Mouse (Mus musculus): ENCODE measurements around the gene Ddx4. TPM values are rescaled to one million over a fixed set of nuclear protein-coding genes. Genes with fewer than 3 reads are reported as not detected.

Gene Ddx4
- polyA plus RNA-seq, 1 experiment from 2014 or later = 1.2 TPM

- no peak for ATAC-seq
- Histone ChIP-seq H3K4me1 (replicated peaks; ENCODE audit: control insufficient read depth, insufficient read depth, low read length) (peaks cover 4% of the 10 kb centered on the region; the same call in 1 of the 2 replicates), H3K4me2 (ENCODE audit: low read length) (no peak overlapping the region), H3K27ac (ENCODE audit: low read length) (no peak overlapping the region), H3K27me3 (replicated peaks; ENCODE audit: control insufficient read depth, insufficient read depth, low read length) (no peaks in the 10 kb centered on the region), H3K9me3 (ENCODE audit: control insufficient read depth, low read length) (no peaks in the 10 kb centered on the region), H3K36me3 (ENCODE audit: control insufficient read depth, insufficient read depth) (peaks cover 3% of the 10 kb centered on the region), H3K9ac (replicated peaks; ENCODE audit: low read depth, low read length) (no peak overlapping the region), H3K4me3 (replicated peaks; ENCODE audit: low read length) (no peak overlapping the region)
- 91% methylated on average over 6 of the region's 6 CpGs for WGBS
Observed at GRCm38 (mm10) chr13:112672797-112673196, 20.5 kb upstream of the Ddx4 start.

DNA sequence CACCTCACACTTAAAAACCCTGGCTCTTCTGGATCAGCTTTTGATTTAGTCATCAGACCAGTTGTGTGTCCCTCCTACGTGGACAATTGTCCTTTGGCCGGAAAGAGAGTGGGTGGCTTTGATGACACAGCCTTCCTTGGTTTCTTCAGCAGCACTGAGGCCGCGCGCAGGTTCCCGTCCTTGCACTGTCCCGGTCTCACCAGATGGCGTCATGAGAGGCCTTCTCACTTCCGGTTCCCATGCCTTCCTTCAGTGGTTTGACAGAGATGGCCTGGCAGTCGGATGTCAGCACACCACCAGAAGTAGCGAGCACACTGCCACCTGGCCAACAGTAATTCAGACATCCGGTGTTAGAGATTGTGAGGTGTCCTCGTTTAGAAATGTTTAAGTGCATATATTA is 19.4 kb upstream of the Ddx4 start:
- WGBS = 74% methylated on average over 13 of the region's 13 CpGs
- peaks cover 4% of the 10 kb centered on the region; the same call in 1 of the 2 replicates for H3K4me1 ChIP-seq (replicated peaks; ENCODE audit: control insufficient read depth, insufficient read depth, low read length)
- H3K9me3 ChIP-seq (ENCODE audit: control insufficient read depth, low read length) = no peaks in the 10 kb centered on the region
- no peak overlapping the region for H3K27ac ChIP-seq (ENCODE audit: low read length)
- ATAC-seq = no peak
- H3K9ac ChIP-seq (replicated peaks; ENCODE audit: low read depth, low read length) = no peak overlapping the region
- no peaks in the 10 kb centered on the region for H3K27me3 ChIP-seq (replicated peaks; ENCODE audit: control insufficient read depth, insufficient read depth, low read length)
- H3K4me2 ChIP-seq (ENCODE audit: low read length) = no peak overlapping the region
- H3K36me3 ChIP-seq (ENCODE audit: control insufficient read depth, insufficient read depth) = peaks cover 3% of the 10 kb centered on the region
- no peak overlapping the region for H3K4me3 ChIP-seq (replicated peaks; ENCODE audit: low read length)

GRCm38 (mm10) chr13:112667215-112667614 is 14.9 kb upstream of the Ddx4 start:
- 85% methylated on average over 9 of the region's 9 CpGs for WGBS
- H3K27me3 ChIP-seq (replicated peaks; ENCODE audit: control insufficient read depth, insufficient read depth, low read length) = no peaks in the 10 kb centered on the region
- H3K9ac ChIP-seq (replicated peaks; ENCODE audit: low read depth, low read length) = no peak overlapping the region
- ATAC-seq = no peak
- H3K4me1 ChIP-seq (replicated peaks; ENCODE audit: control insufficient read depth, insufficient read depth, low read length) = no peaks in the 10 kb centered on the region
- no peak overlapping the region for H3K4me3 ChIP-seq (replicated peaks; ENCODE audit: low read length)
- H3K9me3 ChIP-seq (ENCODE audit: control insufficient read depth, low read length) = no peaks in the 10 kb centered on the region
- no peak overlapping the region for H3K4me2 ChIP-seq (ENCODE audit: low read length)
- H3K36me3 ChIP-seq (ENCODE audit: control insufficient read depth, insufficient read depth) = peaks cover 3% of the 10 kb centered on the region
- H3K27ac ChIP-seq (ENCODE audit: low read length) = no peak overlapping the region

GRCm38 (mm10) chr13:112666433-112667024 is 14.3 kb upstream of the Ddx4 start:
- no peak for ATAC-seq
- 87% methylated on average over 10 of the region's 10 CpGs for WGBS

GRCm38 (mm10) chr13:112661687-112662086 is 9.4 kb upstream of the Ddx4 start:
- no peak for ATAC-seq
- WGBS = 64% methylated on average over 2 of the region's 2 CpGs
- Histone ChIP-seq H3K27me3 (replicated peaks; ENCODE audit: control insufficient read depth, insufficient read depth, low read length) (no peaks in the 10 kb centered on the region), H3K4me1 (replicated peaks; ENCODE audit: control insufficient read depth, insufficient read depth, low read length) (peaks cover 10% of the 10 kb centered on the region), H3K36me3 (ENCODE audit: control insufficient read depth, insufficient read depth) (no peaks in the 10 kb centered on the region), H3K4me2 (ENCODE audit: low read length) (peak overlapping the region; percentile 85), H3K27ac (ENCODE audit: low read length) (no peak overlapping the region), H3K9me3 (ENCODE audit: control insufficient read depth, low read length) (no peaks in the 10 kb centered on the region), H3K9ac (replicated peaks; ENCODE audit: low read depth, low read length) (no peak overlapping the region), H3K4me3 (replicated peaks; ENCODE audit: low read length) (no peak overlapping the region)

More at GRCm38 (mm10) chr13:112666433-112667024, 14.3 kb upstream of the Ddx4 start:
- no peak overlapping the region for H3K9ac ChIP-seq (replicated peaks; ENCODE audit: low read depth, low read length)
- no peak overlapping the region for H3K4me3 ChIP-seq (replicated peaks; ENCODE audit: low read length)
- no peak overlapping the region for H3K27ac ChIP-seq (ENCODE audit: low read length)
- H3K4me2 ChIP-seq (ENCODE audit: low read length) = no peak overlapping the region
- H3K9me3 ChIP-seq (ENCODE audit: control insufficient read depth, low read length) = no peaks in the 10 kb centered on the region
- no peaks in the 10 kb centered on the region for H3K27me3 ChIP-seq (replicated peaks; ENCODE audit: control insufficient read depth, insufficient read depth, low read length)
- H3K4me1 ChIP-seq (replicated peaks; ENCODE audit: control insufficient read depth, insufficient read depth, low read length) = peaks cover 2% of the 10 kb centered on the region; the same call in 1 of the 2 replicates
- H3K36me3 ChIP-seq (ENCODE audit: control insufficient read depth, insufficient read depth) = peaks cover 3% of the 10 kb centered on the region

DNA sequence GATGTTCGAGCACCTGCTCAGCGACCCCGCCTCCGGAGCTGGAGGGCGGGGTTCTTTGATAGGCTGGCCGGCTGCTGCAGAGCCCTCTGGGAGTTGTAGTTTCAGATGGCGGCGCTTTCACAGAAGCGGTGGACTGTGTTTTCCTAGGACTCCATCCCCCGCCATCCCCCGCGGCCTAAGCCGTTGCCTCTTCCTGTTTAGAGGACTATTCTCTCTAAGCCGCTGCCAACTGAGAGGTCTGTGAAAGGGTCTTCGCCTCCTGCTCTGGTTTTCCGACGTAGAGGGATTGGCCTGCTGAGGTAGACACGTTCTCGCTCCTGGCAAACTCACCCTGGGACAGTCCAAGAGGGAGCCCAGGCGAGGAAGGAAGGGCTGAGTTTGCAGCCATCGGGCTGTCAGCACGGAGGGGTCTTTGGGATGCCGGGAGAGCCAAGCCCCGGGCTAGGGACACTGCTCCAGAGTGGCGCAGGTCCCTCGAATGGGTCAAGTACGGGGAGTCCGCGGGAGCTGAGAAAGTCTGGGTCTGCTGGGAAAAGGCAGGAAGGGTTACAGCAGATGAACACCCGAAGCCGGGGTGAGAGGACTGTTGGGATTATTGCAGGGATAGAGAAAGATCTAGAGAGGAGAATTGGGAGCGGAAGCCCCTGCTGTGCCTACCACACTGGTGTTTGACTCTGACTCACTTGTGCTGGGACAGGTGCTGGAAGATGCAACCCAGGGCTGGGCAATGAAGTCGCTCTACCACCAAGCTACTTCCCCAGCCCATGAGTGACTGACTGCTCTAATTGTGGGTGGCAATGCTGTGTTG is 8.5 kb upstream of the Ddx4 start, which contains the start of gene Slc38a9:
TSS of gene Slc38a9 (plus strand) at position 178 of the 808 bp plus-strand sequence.
- WGBS = 0% methylated on average over 33 of the region's 33 CpGs
- peak within 1 kb of the TSS; percentile 62 for H3K4me3 ChIP-seq (replicated peaks; ENCODE audit: low read length)

DNA sequence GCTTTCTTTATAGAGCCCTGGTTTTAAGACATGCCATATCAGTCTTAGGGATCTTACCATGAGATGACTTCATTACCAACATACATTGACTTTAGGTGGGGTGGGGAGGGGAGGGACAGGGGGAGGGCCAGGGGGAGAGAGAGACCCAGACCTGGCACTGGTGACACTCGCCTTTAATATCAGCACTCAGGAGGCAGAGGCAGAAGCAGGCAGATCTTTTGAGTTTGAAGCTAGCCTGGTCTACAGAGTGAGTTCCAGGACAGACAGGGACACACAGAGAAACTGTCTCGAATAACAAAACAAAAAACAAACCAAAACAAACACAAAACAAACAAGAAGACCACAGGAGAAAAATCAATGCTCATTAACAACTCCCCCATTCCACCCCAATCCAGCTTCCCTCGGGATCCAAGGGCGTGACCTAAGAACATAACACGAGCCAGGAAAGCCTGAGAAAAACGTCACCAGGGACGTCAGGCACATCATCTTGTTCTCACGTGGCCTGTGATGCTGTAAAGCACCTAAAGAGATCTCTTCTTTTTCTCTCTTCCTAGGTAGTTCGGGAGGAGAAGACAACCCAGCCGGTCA is 7.8 kb upstream of the Ddx4 start:
- Histone ChIP-seq H3K4me2 (ENCODE audit: low read length) (peak overlapping the region; percentile 59), H3K9ac (replicated peaks; ENCODE audit: low read depth, low read length) (peak overlapping the region; percentile 52), H3K27me3 (replicated peaks; ENCODE audit: control insufficient read depth, insufficient read depth, low read length) (no peaks in the 10 kb centered on the region), H3K36me3 (ENCODE audit: control insufficient read depth, insufficient read depth) (no peaks in the 10 kb centered on the region), H3K27ac (ENCODE audit: low read length) (no peak overlapping the region), H3K9me3 (ENCODE audit: control insufficient read depth, low read length) (no peaks in the 10 kb centered on the region), H3K4me1 (replicated peaks; ENCODE audit: control insufficient read depth, insufficient read depth, low read length) (peaks cover 10% of the 10 kb centered on the region), H3K4me3 (replicated peaks; ENCODE audit: low read length) (peak overlapping the region; percentile 62)
- peak; percentile 13; the same call in 1 of the 2 replicates for ATAC-seq
- WGBS = 4% methylated on average over 10 of the region's 10 CpGs

More for the DNA sequence above, 8.5 kb upstream of the Ddx4 start, which contains the start of gene Slc38a9:
- Histone ChIP-seq H3K9ac (replicated peaks; ENCODE audit: low read depth, low read length) (peak within 1 kb of the TSS; percentile 84), H3K27me3 (replicated peaks; ENCODE audit: control insufficient read depth, insufficient read depth, low read length) (no peaks in the 10 kb centered on the region), H3K36me3 (ENCODE audit: control insufficient read depth, insufficient read depth) (no peaks in the 10 kb centered on the region), H3K4me1 (replicated peaks; ENCODE audit: control insufficient read depth, insufficient read depth, low read length) (peaks cover 10% of the 10 kb centered on the region), H3K4me2 (ENCODE audit: low read length) (peak within 1 kb of the TSS; percentile 85), H3K27ac (ENCODE audit: low read length) (peak within 1 kb of the TSS; percentile 68), H3K9me3 (ENCODE audit: control insufficient read depth, low read length) (no peaks in the 10 kb centered on the region)
- ATAC-seq = peak; percentile 100

- no peaks in the 10 kb centered on the region for H3K27me3 ChIP-seq (replicated peaks; ENCODE audit: control insufficient read depth, insufficient read depth, low read length)
- WGBS = 86% methylated on average over 3 of the region's 3 CpGs
- H3K27ac ChIP-seq (ENCODE audit: low read length) = no peak overlapping the region
- no peaks in the 10 kb centered on the region for H3K36me3 ChIP-seq (ENCODE audit: control insufficient read depth, insufficient read depth)
- ATAC-seq = no peak
- H3K9me3 ChIP-seq (ENCODE audit: control insufficient read depth, low read length) = peaks cover 10% of the 10 kb centered on the region
- no peak overlapping the region for H3K4me2 ChIP-seq (ENCODE audit: low read length)
- H3K4me1 ChIP-seq (replicated peaks; ENCODE audit: control insufficient read depth, insufficient read depth, low read length) = no peaks in the 10 kb centered on the region
- no peak overlapping the region for H3K9ac ChIP-seq (replicated peaks; ENCODE audit: low read depth, low read length)
- no peak overlapping the region for H3K4me3 ChIP-seq (replicated peaks; ENCODE audit: low read length)
Observed at GRCm38 (mm10) chr13:112651183-112651582, 1.1 kb downstream of the Ddx4 start.

DNA sequence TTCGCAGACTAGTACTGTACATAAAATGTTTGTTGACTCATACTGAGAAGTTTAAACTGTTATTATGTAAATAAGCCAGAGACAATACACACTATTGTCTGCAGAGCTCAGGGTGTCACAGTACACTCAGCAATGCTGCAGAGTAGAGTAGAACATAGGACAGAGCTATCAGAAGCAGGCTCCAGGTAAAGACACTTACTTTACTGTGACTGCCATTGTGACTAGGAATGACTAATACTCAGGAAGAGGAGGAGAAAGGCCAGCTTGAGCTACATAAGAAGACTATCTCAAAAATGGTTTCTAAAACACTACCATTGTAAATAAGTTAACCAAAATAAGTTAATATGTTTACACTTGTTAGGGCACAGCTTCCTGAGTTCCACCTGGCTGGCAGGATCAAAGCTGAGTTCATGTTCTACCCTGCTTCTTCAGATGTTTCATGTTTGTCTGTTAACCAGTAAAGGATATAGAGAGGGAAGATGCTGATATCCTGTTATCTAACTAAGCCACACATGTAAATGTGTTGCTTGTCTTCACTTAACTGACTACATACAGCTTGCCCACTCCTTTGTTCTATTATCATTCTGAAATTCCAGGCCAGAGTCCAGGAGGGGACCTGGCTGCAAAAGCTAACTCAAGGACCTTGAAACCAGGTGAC is 6.6 kb downstream of the Ddx4 start:
- Histone ChIP-seq H3K4me1 (replicated peaks; ENCODE audit: control insufficient read depth, insufficient read depth, low read length) (no peaks in the 10 kb centered on the region), H3K36me3 (ENCODE audit: control insufficient read depth, insufficient read depth) (no peaks in the 10 kb centered on the region), H3K27ac (ENCODE audit: low read length) (no peak overlapping the region), H3K4me3 (replicated peaks; ENCODE audit: low read length) (no peak overlapping the region), H3K9ac (replicated peaks; ENCODE audit: low read depth, low read length) (no peak overlapping the region), H3K4me2 (ENCODE audit: low read length) (no peak overlapping the region), H3K27me3 (replicated peaks; ENCODE audit: control insufficient read depth, insufficient read depth, low read length) (no peaks in the 10 kb centered on the region), H3K9me3 (ENCODE audit: control insufficient read depth, low read length) (no peaks in the 10 kb centered on the region)
- no peak for ATAC-seq
- WGBS = 81% methylated on average over 1 of the region's 1 CpGs
